Mouse (Mus musculus) adrenal gland, adult (tissue): ENCODE data around the gene 4922502D21Rik.
A peak's percentile ranks its signal among the peaks of the same experiment; 100 is the strongest.
"Not testable (repeated sequence)": the region's sequence is repeated elsewhere in the genome, so short reads cannot be mapped to it uniquely, and the experiment has no call there.

ENCODE experiments used
- DNase-seq, 2 experiments: peaks; one replicate each; pipeline ENCODE4 v3.0.0; 2022 to 2023; ENCODE audit warnings: low spot score in 1 of 2; ENCODE audit not compliant: inconsistent age in 2 of 2

The 4922502D21Rik gene

DNA sequence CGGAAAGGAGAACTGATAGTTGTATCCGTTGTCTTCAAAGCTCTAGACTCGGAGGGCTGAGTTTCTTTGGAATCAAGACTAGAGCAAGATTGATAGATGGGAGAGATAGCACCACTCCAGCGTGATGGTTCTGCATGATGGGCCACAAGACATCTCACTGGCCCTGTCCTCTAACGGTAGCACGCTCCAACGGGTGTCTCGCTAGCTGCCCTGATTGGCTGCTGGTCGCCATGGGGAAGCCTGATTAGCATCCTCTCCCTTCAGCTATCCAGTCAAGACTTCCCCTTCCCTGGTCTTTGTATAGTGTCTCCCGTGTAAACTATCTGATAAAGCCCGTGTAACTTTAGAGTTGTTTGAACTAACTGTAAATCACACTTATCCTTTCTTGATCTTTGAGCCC is at the start of gene 4922502D21Rik:
Gene 4922502D21Rik (minus strand): TSS at position 187 of the 400 bp plus-strand sequence.
- DNase-seq, result no peak

DNA sequence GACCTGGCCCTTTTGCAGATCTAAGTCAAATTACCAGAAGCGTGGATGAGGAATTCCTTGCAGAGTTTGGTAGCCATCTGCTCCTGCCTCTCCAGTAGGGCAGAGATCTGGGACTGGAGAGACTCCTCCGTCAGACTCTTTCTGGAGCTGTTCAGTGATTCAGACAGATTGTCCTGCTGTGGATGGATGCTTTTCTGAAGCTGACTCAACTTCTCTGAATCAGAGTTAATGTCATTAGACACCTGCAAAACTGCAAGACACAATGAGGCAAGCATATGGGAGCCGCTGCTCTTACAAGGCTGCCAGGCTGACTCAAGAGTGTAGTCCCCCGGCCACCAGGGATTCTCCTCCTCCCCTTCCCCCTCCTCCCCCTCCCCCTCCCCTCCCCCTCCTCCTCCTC is 48.9 kb upstream of the 4922502D21Rik start:
- DNase-seq, result no peak

DNA sequence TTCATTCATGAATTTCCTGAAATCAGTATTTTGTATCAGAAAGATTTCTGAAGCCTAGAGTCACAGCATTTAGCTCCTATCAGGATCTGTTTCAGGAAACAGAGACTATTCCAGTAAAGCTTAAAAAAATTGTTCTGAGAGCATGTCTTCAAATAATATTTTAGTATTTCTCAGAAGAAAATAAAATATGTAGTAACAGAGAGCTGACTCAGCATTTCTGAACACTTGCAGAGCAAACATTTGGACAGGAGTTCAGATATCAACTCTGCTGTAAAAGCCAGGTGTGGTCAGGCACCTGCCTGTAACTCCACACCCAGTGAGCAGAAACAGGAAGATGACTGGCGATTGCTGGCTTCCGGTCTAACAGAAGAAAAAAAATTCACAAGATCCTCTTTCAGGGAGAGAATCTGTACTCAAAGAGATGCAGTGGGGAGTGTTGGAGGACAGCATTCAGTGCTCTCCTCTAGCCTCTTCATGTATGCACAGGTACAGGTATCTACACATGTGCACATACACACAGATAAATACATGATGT is 43.4 kb upstream of the 4922502D21Rik start:
- no peak for DNase-seq

DNA sequence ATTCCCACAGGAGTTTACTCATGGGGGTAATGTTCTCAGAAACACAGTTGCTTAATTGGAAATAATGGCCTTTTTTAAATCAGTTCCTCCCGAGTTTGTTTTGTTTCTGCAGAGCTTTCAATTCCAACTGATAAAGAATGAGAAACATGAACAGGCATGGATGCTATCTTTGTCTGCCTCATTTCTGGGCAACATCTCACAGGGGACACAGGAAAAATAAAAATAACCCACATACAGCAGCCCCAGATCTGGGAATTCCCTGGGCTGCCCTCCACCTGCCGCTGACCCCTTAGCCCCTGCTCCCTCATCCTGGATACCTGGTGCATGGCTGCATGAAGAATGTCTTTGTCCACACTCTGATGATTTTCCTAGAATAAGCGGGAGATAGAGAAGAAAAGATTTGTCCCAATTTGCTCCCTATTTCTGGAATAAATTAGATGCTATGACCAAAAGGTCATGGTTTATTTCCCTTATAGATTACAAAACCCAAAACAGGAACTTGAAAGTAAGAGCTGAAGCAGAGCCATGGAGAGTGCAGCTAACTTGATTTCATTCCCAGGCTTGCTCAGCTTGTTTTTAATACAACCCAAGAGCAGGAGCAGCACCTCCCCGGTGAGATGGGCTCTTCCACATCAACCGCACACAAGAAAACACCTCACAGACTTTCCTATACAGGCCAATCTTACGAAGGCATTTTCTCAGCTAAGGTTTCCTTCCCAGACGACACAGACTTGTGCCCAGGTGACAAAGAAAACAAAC is 38.0 kb upstream of the 4922502D21Rik start:
- no peak for DNase-seq

DNA sequence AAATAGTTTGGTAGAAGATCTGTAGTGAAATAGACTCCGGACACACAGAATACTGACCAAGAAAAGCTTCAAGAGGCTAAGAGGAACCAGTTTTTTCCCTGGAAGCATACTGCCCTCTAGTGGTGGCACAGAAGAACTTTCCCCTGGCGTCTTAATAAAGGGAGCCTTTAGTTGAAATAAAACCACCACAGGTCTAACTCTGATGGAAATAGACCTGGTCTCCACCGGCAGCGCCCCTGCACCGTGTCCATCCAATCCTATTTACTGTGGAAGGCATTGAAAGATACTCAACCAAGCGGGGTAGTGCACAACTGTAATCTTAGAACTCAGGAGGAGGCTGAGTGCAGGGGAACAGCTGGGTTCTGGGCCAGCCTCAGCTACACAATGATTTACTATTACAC is 34.4 kb upstream of the 4922502D21Rik start:
- peak; percentile 10 to 74 for DNase-seq

DNA sequence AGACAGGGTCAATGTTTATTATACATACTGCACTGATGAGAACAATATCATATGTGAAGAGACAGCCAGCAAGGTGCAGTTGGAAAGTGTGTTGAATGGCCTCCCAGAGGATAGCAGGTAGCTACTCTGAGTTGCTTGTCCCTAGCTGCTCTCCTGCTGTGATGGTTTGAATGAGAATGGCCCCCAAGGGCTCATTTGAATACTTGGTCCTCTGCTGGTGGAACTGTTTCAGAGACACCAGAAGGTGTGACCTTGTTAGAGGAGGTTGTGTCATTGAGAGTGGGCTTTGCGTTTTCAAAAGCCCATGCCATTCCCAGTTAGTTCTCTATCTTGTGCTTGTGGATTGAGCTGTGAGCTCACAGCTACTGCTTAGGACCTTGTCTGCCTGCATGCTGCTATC is 32.3 kb upstream of the 4922502D21Rik start:
- no peak for DNase-seq

DNA sequence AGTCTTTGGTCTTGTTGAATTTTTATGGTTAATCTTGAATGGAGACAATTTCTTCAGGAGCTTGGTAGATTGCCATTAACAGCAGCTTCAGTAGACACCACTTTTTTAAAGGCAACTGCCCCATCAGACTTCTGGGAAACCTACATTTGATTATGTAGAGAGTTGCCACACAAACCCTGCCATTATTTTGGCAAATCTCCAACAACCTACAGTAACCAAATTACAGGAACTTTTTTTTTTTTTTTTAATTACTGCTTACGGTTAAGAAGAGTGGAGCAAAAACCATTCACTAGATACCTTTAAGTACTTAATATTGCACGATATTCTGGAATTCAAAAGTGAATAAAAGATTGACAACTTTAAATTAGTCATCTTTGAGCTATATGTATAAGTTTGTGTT is 27.9 kb upstream of the 4922502D21Rik start:
- DNase-seq, result no peak

DNA sequence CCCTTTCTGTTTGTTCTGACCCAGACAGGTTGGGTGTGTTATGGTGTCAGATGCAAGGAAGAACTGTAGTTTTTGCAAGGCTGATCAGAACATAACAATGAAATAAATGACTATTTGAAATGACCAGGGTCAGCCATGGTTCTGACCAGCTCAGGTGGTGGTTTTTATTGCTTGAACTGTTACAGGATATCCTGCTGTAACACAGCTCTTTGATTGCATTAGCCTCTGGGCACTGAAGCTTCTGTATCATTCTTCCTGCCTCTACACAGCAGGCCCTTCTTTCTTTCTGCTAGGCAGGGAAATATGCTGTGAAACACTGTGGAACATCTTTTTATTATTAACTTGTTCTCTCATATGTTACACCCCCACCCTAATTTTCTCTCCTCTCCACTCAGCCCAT is 24.8 kb upstream of the 4922502D21Rik start:
- DNase-seq, result no peak

DNA sequence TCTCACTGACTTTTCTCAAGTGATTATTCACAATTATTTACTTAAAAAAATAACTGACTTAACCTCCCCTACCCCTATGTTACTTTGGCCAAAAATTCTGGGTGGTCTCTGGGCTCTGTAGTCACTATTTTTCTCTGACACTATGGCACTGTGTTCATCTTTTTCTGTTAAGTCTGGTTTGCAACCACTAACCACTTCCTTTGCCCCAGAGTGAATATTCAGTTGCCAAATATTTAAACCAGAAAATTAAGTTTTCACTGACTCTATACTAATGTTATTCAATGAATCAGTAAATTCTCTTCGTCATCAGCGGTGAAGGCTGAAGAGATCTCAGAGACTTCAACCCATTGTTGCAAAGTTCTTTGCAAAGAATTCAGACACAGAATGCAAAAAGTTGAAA is 24.2 kb upstream of the 4922502D21Rik start:
- DNase-seq, result no peak

DNA sequence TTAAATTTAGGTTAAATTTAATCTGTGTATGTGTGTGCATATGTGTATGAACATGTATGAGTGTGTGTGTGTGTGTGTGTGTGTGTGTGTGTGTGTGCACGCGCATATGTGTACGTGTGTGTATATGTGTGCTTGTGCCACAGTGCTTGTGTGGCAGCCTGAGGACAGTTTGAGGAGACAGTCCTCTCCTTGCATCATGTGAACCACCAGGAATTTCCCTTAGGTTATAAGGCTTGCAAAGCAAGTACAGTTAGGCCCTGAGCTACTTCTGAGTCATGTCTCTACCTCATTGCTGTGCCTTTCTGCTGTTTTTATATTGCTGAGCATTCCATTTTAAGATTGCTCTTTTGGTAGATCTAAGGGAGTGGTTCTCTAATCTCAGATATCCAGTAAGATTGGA is 19.5 kb upstream of the 4922502D21Rik start:
- DNase-seq, result no peak

DNA sequence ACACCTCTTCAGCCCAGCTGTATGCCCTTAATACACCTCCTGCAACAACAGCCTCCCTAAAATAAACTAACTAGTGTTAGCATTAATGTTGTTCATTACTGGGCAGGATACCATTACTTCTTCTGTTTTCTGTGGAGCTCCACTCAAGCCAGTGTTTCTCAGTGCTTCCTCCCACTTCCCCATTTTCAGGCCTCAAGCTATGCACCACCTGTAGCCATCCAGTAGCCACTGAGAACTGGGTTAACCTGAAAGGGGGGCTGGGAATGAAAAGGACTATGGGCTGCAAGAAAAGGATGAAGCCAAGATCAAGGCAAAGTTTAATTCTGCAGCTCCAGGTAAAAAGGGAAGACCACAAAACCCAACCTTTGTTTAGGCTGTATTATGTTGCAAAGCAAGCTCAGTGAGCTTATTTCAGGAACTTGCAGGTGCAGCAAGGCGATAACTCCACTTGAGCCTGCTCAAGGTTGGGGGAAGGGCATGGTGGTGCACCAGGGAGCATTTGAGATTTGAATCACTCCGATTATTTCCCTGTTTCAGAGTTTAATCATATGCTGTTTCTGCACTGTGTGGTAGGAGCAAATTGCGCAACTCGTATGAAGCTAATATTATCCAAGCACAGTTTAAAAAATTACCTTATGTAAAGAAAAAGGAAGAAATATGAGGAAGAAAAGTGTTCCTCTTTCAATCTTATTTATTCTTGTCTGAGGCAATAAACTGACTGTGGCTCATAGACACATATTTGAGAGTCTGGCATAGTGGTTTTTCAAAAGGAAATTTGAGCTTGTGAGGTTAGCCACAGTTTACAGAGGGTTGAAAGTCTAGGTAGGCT is 18.1 kb upstream of the 4922502D21Rik start:
- DNase-seq, result no peak

DNA sequence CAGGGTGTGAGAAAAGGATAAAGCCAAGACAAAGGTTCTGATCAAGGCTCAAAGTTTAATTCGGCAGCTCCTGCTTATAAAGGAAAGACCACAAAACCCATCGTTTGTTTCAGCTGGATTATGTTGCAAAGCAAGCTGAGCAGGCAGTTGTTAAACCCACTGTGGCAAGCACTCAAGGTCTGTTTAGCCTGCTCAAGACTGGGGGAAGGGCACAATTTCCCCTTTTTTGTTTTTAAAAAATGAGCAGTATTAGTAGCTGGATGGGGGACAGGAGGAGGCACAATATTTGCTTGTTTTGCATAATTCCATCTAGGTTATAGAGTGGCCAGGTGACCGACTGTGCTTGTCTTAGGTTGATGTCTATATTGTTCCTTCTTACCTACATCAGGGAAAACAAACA is 12.8 kb upstream of the 4922502D21Rik start:
- DNase-seq, result no peak

DNA sequence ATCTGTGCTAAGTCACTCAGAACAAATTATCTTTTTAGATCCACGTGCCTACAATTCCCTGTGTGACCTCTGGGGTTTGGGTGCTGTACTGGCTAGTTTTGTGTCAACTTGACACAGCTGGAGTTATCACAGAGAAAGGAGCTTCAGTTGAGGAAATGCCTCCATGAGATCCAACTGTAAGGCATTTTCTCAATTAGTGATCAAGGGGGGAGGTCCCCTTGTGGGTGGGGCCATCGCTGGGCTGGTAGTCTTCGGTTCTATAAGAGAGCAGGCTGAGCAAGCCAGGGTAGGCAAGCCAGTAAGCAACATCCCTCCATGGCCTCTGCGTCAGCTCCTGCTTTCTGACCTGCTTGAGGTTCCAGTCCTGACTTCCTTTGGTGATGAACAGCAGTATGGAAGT is 10.8 kb upstream of the 4922502D21Rik start, which contains the start of gene Clec12a:
Gene Clec12a (plus strand): TSS at position 301 of the 400 bp plus-strand sequence.
- not testable (repeated sequence) for DNase-seq

DNA sequence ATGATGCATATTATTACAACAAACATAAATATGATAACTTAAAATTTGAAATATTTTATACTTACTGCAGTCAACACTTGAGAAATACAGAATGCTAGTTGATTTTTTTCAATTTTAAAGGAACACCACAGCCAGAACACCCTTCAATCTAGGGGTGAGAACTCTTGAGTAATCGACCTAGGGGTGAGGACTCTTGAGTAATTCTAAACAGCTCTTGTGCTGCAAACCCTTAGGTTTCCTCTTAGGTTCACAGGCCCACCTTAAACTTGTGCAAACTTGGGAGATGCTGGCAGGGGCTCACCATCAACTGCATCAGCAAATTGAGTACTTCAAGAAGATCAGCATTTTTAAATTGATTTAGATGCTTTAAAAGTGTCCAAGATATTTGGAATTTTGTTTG is 6.2 kb upstream of the 4922502D21Rik start:
- no peak for DNase-seq

DNA sequence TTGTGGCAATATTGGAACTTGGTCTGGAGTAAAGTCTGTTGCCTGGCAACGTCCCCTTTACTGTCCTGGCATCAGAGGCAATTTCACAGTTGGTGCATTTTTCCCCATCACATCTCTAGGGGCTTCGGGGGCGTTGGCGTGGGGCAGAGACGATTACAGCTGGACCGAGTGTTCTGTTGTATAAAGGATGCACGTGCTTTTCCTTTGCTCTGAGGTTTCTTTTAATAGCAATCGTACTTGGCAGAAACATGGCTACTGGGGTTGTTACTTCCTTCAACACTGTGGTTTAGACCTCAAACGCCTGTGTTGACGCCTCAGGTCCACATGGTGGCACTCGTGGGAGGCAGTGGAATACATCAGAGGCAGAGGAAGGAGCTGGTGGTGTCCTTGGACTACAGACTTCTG is 2.1 kb upstream of the 4922502D21Rik start:
- DNase-seq, result peak; percentile 38 to 72

DNA sequence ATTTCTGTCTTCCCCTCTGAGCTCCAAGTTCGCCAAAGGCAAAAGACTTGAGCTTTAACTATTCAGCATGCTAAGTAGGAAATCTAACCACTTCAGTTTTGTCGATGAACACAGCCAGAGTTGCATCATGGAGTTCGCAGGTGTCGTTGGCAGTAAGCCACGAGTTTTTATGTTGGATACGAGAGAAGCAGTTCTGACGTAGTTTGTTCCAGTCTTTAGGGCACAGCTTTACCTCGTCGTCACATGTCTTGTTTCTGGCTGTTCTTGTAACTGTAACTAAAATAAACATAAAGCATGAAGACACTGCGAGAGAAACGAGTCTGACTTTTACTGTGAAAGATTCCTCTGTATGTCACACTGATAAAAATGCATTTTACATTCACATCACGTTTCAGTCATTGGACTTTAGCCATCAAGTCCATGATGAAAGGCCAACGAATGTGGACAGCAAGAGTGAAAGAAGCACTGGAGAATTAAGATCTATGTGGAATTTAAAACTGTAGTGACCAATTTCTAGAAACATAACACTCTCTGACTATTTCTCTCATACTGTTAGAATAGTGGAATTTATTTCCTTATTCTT is 4.9 kb downstream of the 4922502D21Rik start:
- DNase-seq, result no peak

DNA sequence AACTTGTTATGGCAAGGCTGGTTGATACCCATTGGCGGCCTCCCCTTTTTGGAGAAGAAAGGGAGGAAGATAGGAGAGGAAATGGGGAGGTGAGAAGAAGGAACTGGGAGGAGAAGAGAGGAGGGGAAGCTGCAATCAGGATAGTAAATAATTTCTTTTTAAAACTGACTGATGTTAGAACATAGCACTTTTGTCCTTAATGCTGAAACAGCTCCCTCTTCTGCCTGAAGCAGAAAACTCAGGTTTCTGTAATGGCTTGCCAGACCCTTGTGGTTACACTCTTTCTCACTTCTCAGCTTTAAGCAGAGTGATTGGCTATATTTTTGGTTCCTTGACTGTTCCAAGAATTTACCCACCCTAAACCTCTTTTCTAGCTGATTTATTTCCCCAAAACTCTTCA is 5.6 kb downstream of the 4922502D21Rik start:
- DNase-seq, result no peak

DNA sequence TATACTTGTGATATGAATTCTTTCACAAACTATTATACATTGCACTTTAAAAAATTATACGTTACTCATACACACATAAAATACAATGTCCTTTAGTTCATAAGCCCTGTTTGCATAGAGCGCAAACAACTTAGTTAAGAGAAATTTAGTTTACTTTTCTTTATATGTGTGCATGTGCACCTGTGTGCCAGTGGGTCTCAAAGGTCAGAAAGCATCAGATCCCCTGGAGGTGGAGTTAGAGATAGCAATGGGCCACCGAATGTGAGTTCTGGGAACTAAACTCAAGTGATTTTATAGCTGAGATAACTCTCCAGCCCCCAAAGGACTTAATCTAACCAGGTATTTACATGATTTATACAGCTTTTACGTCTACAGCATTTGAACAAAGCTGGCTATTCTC is 12.3 kb downstream of the 4922502D21Rik start:
- DNase-seq, result no peak

DNA sequence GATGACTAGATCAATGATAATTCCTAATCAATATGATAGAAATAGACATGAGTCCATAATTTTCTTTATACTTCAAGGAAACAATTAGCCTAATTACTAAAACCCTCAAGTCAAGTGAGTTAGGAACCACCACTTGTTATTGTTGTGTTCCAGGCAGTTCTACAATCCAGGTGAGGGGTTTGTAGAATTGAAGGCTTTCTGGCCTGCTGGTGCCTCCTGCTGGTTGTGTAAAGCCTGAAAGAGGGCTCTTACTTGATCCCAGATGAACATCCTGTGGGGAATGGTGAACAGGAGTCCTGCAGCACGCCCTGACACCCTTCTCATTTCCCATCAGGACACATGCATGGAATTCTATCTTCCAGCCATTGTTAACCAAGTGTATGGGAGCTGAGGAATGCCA is 13.2 kb downstream of the 4922502D21Rik start:
- no peak for DNase-seq

DNA sequence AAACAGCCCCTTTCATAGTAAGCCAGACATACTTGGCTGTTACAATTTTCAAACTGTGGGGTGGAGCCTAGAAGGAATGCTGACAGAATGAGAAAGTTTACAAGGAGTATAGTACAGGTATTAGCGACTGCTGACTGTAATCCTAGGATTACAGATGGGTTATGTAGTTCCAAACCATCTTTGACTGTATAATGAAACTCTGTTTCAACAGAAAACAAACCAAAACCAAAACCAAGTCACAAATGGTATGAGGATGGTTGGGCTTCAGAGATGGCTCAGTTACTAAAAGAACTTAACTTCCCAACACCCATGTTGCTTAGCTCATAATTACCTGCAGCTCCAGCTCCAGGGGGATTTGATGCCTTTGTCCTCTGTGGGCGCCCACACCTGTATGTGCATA is 15.1 kb downstream of the 4922502D21Rik start:
- DNase-seq, result no peak

DNA sequence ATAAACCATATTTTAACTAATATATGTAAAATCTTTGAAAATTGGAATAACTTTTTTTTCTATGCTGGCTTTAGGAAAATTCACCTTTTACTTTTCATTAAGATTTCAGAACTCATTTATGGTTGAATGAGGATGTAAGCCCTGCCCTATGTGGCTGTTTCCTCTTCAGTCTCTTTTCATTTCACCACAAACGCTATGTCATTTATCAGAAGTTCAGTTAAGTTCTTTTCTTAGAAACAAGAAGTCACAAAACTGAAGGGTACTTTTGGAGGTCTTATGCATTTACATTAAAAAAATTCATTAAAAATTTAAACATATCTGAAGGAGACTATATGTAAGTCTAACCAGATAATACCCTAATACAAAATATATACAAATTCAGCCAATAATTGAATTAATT is 15.9 kb downstream of the 4922502D21Rik start:
- DNase-seq, result no peak
